Comparison of ENCODE assay signal across 19 mouse cellular contexts in the genomic region with DNA sequence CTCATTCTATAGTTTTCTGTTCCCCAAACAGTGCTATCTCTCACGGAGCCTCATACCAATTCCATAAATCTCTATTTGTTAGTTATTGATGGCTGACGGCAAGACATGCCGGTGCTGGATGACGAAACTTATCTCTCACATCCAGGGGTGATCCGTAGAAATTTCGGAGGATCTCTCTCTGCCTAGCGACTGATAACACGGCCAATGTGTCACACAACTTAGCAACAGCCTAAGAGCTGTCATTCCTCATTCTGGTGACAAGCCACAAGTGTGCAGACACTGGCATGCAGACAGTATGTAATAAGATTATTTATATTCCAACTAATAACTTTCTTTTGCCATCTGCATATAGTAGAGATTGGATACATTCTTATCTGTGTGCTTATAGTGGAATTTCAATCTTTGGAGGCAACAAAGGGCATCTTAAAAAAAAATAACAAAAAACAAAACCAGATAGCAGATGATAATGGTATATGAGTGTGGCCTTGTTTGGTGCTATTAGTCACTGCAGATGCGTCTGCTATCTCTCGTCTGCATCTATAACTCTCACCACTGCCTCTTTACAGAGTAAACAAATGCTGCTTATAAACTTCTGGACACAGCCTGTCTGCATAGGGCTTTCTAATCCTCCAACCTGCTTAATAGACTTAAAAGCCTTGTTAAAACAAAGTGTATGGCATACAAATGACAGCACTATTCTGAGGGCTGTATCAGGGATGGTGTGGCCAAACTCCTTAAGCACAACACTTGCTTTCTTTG. TPM values are rescaled to one million over a fixed set of nuclear protein-coding genes. Genes with fewer than 3 reads are reported as not detected.
A peak's percentile ranks its signal among the peaks of the same experiment; 100 is the strongest.
DNase-seq lines count a peak whose midpoint lies in the region; ATAC-seq lines count a peak whose summit lies in the region.
"Had no signal": no experiment of that assay in that cellular context is flagged by ENCODE, and none has a peak within 500 bp of the region (broad histone marks: within the 10 kb centered on the region; RNA-seq: fewer than 3 reads in every experiment).

No protein-coding gene starts in this region.

- no peak overlapping the region for H3K4me3 ChIP-seq in liver, embryonic 12.5 days
- H3K4me3 ChIP-seq in liver, embryonic 16.5 days (ENCODE audit: low read depth, low read length): no peak overlapping the region
- no peak overlapping the region for H3K4me3 ChIP-seq in kidney, embryonic 16.5 days (ENCODE audit: low read length)
- H3K4me3 ChIP-seq: embryonic facial prominence, embryonic 15.5 days; heart, adult 2 months; heart, embryonic 15.5 days had no signal

- H3K27ac ChIP-seq in liver, embryonic 12.5 days: no peak overlapping the region
- no peak overlapping the region for H3K27ac ChIP-seq in liver, embryonic 16.5 days (ENCODE audit: low read length)
- H3K27ac ChIP-seq in kidney, embryonic 16.5 days (ENCODE audit: low read length): no peak overlapping the region
- H3K27ac ChIP-seq: embryonic facial prominence, embryonic 15.5 days; heart, adult 2 months; heart, embryonic 15.5 days; hindbrain, embryonic 14.5 days had no signal

- intact Hi-C loops in left cerebral cortex, postnatal 10 days (cut with DNase I): no loop called here

- no peak overlapping the region for H3K4me2 ChIP-seq in liver, embryonic 12.5 days
- H3K4me2 ChIP-seq in liver, embryonic 16.5 days (ENCODE audit: low read depth, low read length): no peak overlapping the region
- H3K4me2 ChIP-seq in kidney, embryonic 16.5 days (replicated peaks; ENCODE audit: low read depth, low read length): no peak overlapping the region
- H3K4me2 ChIP-seq: embryonic facial prominence, embryonic 15.5 days; heart, embryonic 11.5 days; heart, embryonic 15.5 days; hindbrain, embryonic 14.5 days had no signal

- peaks cover 12% of the 10 kb centered on the region for H3K4me1 ChIP-seq in liver, embryonic 12.5 days
- no peaks in the 10 kb centered on the region; the same call in 1 of the 2 replicates for H3K4me1 ChIP-seq in liver, embryonic 16.5 days (ENCODE audit: control insufficient read depth, low read depth, low read length)
- H3K4me1 ChIP-seq in kidney, embryonic 16.5 days (ENCODE audit: insufficient read depth, low read length): no peaks in the 10 kb centered on the region
- H3K4me1 ChIP-seq: heart, embryonic 15.5 days had no signal

- H3K36me3 ChIP-seq in liver, embryonic 12.5 days: no peaks in the 10 kb centered on the region
- H3K36me3 ChIP-seq in liver, embryonic 16.5 days (ENCODE audit: control insufficient read depth, insufficient read depth): no peaks in the 10 kb centered on the region
- H3K36me3 ChIP-seq in kidney, embryonic 16.5 days (ENCODE audit: insufficient read depth, low read length): no peaks in the 10 kb centered on the region
- H3K36me3 ChIP-seq: embryonic facial prominence, embryonic 15.5 days; heart, embryonic 15.5 days had no signal

- no peak overlapping the region for H3K9ac ChIP-seq in liver, embryonic 12.5 days
- H3K9ac ChIP-seq in liver, embryonic 16.5 days (ENCODE audit: low read depth, low read length): no peak overlapping the region
- H3K9ac ChIP-seq in kidney, embryonic 16.5 days (replicated peaks; ENCODE audit: low read length): no peak overlapping the region
- H3K9ac ChIP-seq: embryonic facial prominence, embryonic 15.5 days; heart, embryonic 15.5 days; hindbrain, embryonic 14.5 days had no signal

- peak; percentile 11 for DNase-seq in 416B (ENCODE audit: low read depth)
- peak; percentile 59 for DNase-seq in MN1 (ENCODE audit: low spot score)
- DNase-seq in adrenal gland, postnatal 10 days: no peak
- DNase-seq in left cerebral cortex, postnatal 10 days (ENCODE audit: extremely low spot score in 1 of 2, low spot score in 2 of 2): no peak
- DNase-seq: adrenal gland, postnatal 14 days; cerebellum, adult 2 months; cerebellum, postnatal 10 days; gastrocnemius, postnatal 14 days; heart, adult 2 months; heart, postnatal 14 days had no signal

- no peaks in the 10 kb centered on the region for H3K27me3 ChIP-seq in liver, embryonic 12.5 days (replicated peaks)
- H3K27me3 ChIP-seq in liver, embryonic 16.5 days (ENCODE audit: control insufficient read depth, insufficient read depth, low read depth, low read length): no peaks in the 10 kb centered on the region
- H3K27me3 ChIP-seq in kidney, embryonic 16.5 days (ENCODE audit: insufficient read depth, low read length): no peaks in the 10 kb centered on the region
- H3K27me3 ChIP-seq: CH12.LX; embryonic facial prominence, embryonic 15.5 days; heart, embryonic 15.5 days had no signal

- peak; percentile 83 for ATAC-seq in liver, embryonic 12.5 days
- peak; percentile 72 for ATAC-seq in liver, embryonic 16.5 days (ENCODE audit: low read depth)
- no peak for ATAC-seq in kidney, embryonic 16.5 days (ENCODE audit: low FRiP score, low TSS enrichment)
- ATAC-seq: forebrain, embryonic 16.5 days had no signal

- H3K9me3 ChIP-seq in liver, embryonic 12.5 days (replicated peaks): no peaks in the 10 kb centered on the region
- no peaks in the 10 kb centered on the region for H3K9me3 ChIP-seq in liver, embryonic 16.5 days (replicated peaks; ENCODE audit: control insufficient read depth, low read length)
- H3K9me3 ChIP-seq in kidney, embryonic 16.5 days (ENCODE audit: low read length): no peaks in the 10 kb centered on the region
- H3K9me3 ChIP-seq: embryonic facial prominence, embryonic 15.5 days; heart, embryonic 15.5 days had no signal

- WGBS in liver, embryonic 12.5 days (ENCODE audit: insufficient replicate concordance): 48% methylated on average over 10 of the region's 10 CpGs
- WGBS in liver, embryonic 16.5 days (ENCODE audit: insufficient replicate concordance): 51% methylated on average over 10 of the region's 10 CpGs
- 83% methylated on average over 10 of the region's 10 CpGs for WGBS in kidney, embryonic 16.5 days

RNA-seq across cellular contexts. Expression of gene Rps23, which starts 47.7 kb away (rescaled TPM):
- 239 and 250 TPM in 2 replicates for polyA plus RNA-seq in liver, embryonic 12.5 days (2016; fragmentation: Nextera tagmentation; extraction: Ambion mirVana)
- polyA plus RNA-seq in liver, embryonic 16.5 days (2015; fragmentation: Nextera tagmentation; extraction: Ambion mirVana): 84.9 and 126 TPM in 2 replicates
- total RNA-seq in adrenal gland, postnatal 10 days (2021): 100 to 1,000 TPM; 467 to 483 TPM
- 100 to 1,000 TPM; 233 to 256 TPM for total RNA-seq in left cerebral cortex, postnatal 10 days (2021)
- polyA plus RNA-seq in kidney, embryonic 16.5 days (2015; fragmentation: Nextera tagmentation; extraction: Ambion mirVana): 151 and 177 TPM in 2 replicates

Comparison
In these comparisons a context has a peak if more than half of its experiments do, and no peak if none do; other contexts are left out.
1. DNase-seq: peak in 416B (single experiment) and MN1 (single experiment); none in adrenal gland, postnatal 10 days (single experiment) and left cerebral cortex, postnatal 10 days (0 of 2).